In genomic region chr4:154496991-154497390, GRCm38 (mm10) we compare ENCODE assay signal across 8 mouse cellular contexts.
DNase-seq lines count a peak whose midpoint lies in the region; TF ChIP-seq lines count a peak whose summit lies in the region.

No protein-coding gene starts in this region.

- intact Hi-C loops in left cerebral cortex, postnatal 10 days (cut with DNase I): loop anchor here (10.0 kb wide), 1 partner anchor 138 kb away; the partner anchor contains the start of gene Prdm16

- H3K27ac ChIP-seq in small intestine, adult 2 months (ENCODE audit: insufficient read depth, low read depth, low read length): peak overlapping the region; percentile 97

- peaks cover 50% of the 10 kb centered on the region for H3K4me1 ChIP-seq in small intestine, adult 2 months (ENCODE audit: control insufficient read depth, insufficient read depth, insufficient read length, low read length)

- H3K4me3 ChIP-seq in small intestine, adult 2 months (ENCODE audit: low read depth, low read length): no peak overlapping the region

- peak; percentile 94 for DNase-seq in adrenal gland, adult 8-10 months
- peak; percentile 57 for DNase-seq in embryo, embryonic 9.5 days (ENCODE audit: extremely low spot score)
- peak; percentile 99 for DNase-seq in heart, adult 11 months
- DNase-seq in kidney, adult 11 months: peak; percentile 98
- DNase-seq in left cerebral cortex, postnatal 10 days (ENCODE audit: extremely low spot score in 1 of 2, low spot score in 2 of 2): peak; percentile 68 to 90
- peak; percentile 87 to 94 for DNase-seq in lung, postnatal 4 days
- DNase-seq in thymus, postnatal 25 days: no peak

- TF ChIP-seq POLR2A in small intestine, adult 2 months (IDR thresholded peaks at IDR 0.05; ENCODE audit: low read depth, low read length): no peak; the same call in 1 of the 2 replicates

- WGBS in small intestine, adult 2 months: 3% methylated on average over 7 of the region's 7 CpGs

- no peaks in the 10 kb centered on the region for H3K27me3 ChIP-seq in small intestine, adult 2 months (ENCODE audit: control insufficient read depth, insufficient read depth, low read length)

- no peak for TF ChIP-seq CTCF in small intestine, adult 2 months (IDR thresholded peaks at IDR 0.05; ENCODE audit: extremely low read depth, insufficient read length, insufficient replicate concordance, low read depth, low read length)

- H3K36me3 ChIP-seq in small intestine, adult 2 months (ENCODE audit: control insufficient read depth, insufficient read depth, low read length): no peaks in the 10 kb centered on the region
